Mouse (Mus musculus) bone marrow macrophage, adult 2 months (primary cell): ENCODE results near the gene Helz.

ENCODE experiments used
- CTCF ChIP-seq: IDR thresholded peaks from 2 replicates; pipeline ENCODE4 v1.5.1; 2012; ENCODE audit warnings: low read depth, mild to moderate bottlenecking, low read length, moderate library complexity
- POLR2A ChIP-seq: IDR thresholded peaks from 2 replicates; pipeline ENCODE4 v1.6.1; 2012; ENCODE audit warnings: mild to moderate bottlenecking, low read depth, low read length, borderline replicate concordance

GRCm38 (mm10) chr11:107571318-107571717, 23.6 kb downstream of the Helz start:
- TF ChIP-seq CTCF (no peak), POLR2A (no peak)
